Mouse (Mus musculus) stomach, postnatal 0 days (tissue): ENCODE measurements at regions not wholly inside any gene's neighbourhood (a gene's known extent, or its start where the extent isn't known, plus 50 kb on each side); places are given as distances from the start of the nearest gene placed in this dataset.

ENCODE experiments used
- CTCF ChIP-seq: IDR thresholded peaks from 2 replicates; pipeline ENCODE4 v1.5.1; 2016; ENCODE audit warnings: antibody characterized with exemption, low read depth, mild to moderate bottlenecking, moderate library complexity
- EP300 ChIP-seq: optimal IDR thresholded peaks from 2 replicates; pipeline ENCODE3; 2016; ENCODE audit warnings: antibody characterized with exemption

DNA sequence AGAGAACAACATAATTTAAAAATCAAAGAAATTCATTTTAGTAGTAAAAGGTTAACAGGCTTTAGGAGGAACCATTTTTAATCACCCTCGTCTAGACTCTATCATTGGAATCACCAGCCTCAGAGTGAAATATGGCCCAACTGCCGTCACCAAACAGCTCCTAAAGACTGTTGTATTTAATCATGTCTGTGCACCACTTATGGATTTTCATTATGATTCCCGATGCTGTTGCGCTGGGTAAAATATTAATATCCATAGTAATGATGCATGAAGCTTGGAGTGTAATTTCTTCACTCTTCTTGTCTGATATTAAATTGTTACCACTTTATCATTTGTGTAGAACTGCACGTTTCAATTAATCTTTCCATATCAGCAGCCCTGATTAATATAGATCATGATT, 292.4 kb downstream of the Il20rb start:
- TF ChIP-seq EP300, result no peak
- no peak for TF ChIP-seq CTCF
